Mouse (Mus musculus) ES-E14 (cell line): ENCODE data around the gene Secisbp2l.

Source experiments
- CHD2 ChIP-seq: IDR thresholded peaks from 2 replicates; pipeline ENCODE4 v1.6.1; 2014; ENCODE audit warnings: mild to moderate bottlenecking, low read depth, low read length, inconsistent platforms
- MAFK ChIP-seq: IDR thresholded peaks from 2 replicates; pipeline ENCODE4 v1.6.1; 2014; ENCODE audit warnings: mild to moderate bottlenecking, low read depth, low read length, inconsistent platforms; ENCODE audit not compliant: insufficient read depth
- ZC3H11A ChIP-seq: IDR thresholded peaks from 2 replicates; pipeline ENCODE4 v1.6.1; 2012; ENCODE audit warnings: low read depth, mild to moderate bottlenecking, inconsistent platforms, low read length, borderline replicate concordance

DNA sequence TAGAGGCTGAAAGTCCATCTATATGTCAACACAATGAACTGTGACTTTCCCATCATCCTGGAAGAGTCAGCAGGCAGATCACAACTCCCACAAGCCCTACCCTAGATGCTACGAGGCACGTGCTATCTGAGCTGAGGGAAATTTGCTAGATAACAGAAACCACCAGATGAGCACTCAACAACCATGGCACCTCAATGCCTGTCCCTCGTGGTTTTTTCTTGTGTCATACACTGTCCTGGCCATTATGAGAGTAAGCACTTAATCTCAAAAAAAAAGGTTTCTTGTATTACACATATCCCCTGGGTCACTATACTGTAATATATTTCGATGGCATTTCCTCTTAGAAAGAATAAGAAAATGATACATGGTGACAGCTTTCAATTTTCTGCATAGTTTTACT is 7.8 kb downstream of the Secisbp2l start:
- TF ChIP-seq MAFK (no peak), CHD2 (no peak), ZC3H11A (no peak)
